Mouse (Mus musculus) gastrocnemius, postnatal 10 days (tissue): Measurements from ENCODE around the gene Dnajb4. TPM values are rescaled to one million over a fixed set of nuclear protein-coding genes. Genes with fewer than 3 reads are reported as not detected.

Experiments
- DNase-seq: peaks from one replicate; pipeline ENCODE4 v3.0.0; 2021; ENCODE audit warnings: mixed read lengths
- long read RNA-seq, 2 experiments: library from polyadenylated mRNA; stranded (forward); transcript quantifications; one replicate each; pipeline ENCODE4 v2.0.0; 2021
- total RNA-seq, 2 experiments: library from RNA; stranded (reverse); gene quantifications; 2 replicates each; pipeline ENCODE4 v1.2.3; 2021

Gene Dnajb4
- 10 to 100 TPM; 52.7 to 58.7 TPM for total RNA-seq
- long read RNA-seq, experiment 1, full-length matches to known transcripts = 30 of 40 reads
- long read RNA-seq, experiment 1, partial matches to known transcripts = 0 of 40 reads
- long read RNA-seq, experiment 1, other reads (novel, unspliced or antisense) = 10 of 40 reads
- long read RNA-seq, experiment 2, transcript Dnajb4-202 (3 exons, 2,464 nt) = major isoform, 24 of 36 reads
- long read RNA-seq, experiment 2, partial matches to known transcripts = 2 of 36 reads
- long read RNA-seq, experiment 2, other reads (novel, unspliced or antisense) = 8 of 36 reads

DNA sequence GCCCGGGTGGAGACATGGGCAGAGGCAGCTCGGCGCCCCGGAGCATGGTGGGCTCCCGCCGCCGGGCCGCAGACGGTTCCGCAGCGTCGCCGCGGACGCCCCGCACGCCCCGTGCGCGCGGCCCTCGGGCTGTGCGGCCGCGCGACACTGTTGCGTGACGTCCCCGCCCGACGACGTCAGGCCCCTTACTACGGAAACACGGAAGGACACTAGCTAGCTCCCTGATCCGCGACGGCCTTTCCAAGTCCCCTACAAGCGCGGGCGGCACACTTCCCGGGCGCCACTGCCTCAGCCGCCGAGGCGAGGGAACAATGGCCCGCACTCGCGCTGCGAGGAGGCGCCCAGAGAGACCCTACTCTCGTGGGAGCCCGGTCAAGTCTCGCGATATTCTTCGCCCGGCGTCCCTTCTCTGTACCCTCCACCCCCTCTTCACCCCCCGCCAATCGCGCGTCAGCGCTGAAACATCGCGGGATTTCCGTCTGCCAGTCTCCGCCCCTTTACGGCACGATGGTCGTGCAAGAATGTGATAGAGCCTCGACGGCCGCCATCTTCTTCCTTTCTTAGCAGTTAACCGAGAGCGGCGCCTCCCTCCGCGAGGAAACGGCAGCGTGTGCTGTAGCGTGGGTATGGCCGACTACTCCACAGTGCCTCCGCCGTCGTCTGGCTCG, at the start of gene Dnajb4, which contains the start of gene Fubp1:
Gene Dnajb4 (minus strand): TSS at position 336 of the 668 bp plus-strand sequence.
Gene Fubp1 (plus strand): TSS at position 456 of the 668 bp plus-strand sequence.
- DNase-seq = peak; percentile 100

DNA sequence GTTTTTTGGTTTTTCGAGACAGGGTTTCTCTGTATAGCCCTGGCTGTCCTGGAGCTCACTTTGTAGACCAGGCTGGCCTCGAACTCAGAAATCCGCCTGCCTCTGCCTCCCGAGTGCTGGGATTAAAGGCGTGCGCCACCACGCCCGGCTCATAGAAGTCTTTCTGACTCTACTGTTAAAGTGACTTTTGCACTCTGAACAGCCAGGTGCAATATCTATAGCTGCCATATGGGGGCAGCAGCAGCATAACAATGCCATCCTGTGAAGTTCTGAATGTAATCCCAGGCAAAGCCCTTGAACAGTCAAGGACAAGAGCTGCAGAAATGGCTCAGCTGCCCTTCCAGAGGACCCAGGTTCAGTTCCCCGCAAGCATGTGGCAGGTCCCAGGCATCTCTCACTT, 49.3 kb upstream of the Dnajb4 start:
- DNase-seq = peak; percentile 76

DNA sequence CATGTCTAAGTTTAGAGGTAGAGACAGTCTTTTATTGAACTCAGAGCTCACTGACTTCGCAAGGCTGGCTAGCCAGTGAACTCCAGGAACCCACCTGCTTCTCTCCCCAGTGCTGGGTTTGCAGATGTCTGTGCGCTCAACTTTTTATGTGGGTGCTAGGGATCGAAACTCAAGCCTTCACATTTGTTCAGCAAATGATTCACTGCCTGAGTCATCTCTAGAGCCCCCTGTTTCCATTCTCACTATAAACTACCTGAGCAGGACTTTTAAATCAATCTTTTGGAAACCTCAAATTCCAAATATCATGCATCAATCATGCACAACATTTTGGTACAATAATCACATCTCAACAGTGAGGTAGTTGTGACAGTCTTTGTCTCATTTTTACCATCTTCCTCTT, 47.4 kb upstream of the Dnajb4 start:
- no peak for DNase-seq

DNA sequence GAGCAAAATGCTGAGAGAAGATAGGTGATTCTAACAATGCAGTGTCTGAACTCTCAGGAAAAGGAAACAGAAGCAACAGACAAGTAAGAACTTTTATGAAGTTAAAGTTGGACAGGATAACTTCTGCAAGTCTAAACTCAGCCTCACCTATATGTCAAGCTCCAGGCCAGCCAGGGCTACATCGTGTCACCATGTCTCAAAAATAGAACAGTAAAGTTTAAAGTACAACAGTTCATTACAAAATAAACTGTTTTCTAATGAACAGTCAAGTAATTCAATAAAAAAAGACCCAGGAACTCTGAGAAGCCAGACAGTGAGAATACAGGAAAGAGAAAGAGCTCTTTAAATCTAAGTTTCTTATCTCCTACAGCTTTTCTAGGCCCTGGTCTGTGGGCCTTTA, 40.4 kb upstream of the Dnajb4 start:
- DNase-seq = no peak

DNA sequence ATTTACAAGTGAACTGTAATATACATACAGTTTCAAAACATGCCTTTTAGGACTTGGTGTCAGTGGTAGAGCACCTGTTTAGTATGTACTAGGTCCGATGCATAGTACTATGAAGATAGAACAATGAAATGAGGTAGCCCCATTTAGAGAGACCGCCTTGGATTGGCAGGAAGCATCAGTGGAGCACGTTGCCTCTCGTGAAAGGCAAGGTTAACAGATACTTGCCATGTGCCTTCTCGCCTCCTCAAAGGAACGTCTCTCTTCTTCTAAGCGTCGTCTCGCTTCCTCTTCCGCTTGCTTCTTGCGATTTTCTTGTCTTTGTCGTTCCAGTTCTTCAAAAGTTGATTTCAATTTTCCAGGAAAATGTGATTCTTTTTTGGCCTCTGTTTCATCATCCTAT, 37.6 kb upstream of the Dnajb4 start:
- no peak for DNase-seq

DNA sequence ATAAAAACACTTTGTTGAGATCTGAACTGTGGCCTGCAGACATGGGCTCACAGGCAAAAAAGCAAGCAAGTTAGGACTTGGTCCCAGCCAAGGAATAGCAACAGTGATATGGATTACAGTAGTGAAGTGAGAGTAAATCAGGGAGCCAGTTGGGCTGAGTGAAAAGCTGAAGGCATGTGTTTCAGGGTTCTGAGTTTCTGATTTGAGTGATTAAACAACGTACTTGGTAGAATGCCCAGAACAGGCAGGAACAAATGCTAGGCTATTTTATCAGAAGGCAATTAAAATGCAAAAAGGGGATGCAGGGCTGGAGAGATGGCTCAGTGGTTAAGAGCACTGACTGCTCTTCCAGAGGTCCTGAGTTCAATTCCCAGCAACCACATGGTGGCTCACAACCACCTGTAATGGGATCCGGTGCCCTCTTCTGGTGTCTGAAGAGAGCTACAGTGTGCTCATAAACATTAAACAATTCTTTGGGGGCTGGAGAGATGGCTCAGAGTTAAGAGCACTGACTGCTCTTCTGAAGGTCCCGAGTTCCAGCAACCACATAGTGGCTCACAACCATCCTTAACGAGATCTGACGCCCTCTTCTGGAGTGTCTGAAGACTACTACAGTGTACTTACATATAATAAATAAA, 35.3 kb upstream of the Dnajb4 start:
- DNase-seq = no peak

DNA sequence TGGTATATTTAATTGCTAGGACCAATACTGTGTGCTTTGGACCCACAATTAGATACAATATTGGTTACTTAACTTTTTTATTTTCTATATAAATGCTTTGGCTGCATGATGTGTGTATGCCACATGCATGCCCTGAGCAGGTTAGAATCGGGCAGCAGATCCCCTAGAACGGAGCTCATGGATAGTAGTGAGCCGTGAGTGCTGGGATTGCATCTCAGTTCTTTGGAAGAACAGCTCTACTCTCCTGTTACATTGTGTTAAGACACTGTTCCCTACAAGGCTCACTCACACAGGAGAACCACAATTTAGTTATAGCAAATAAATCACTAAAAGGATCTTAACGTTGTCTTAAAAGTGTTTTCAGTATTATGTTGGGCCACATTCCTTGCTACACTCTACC, 33.2 kb upstream of the Dnajb4 start:
- no peak for DNase-seq

DNA sequence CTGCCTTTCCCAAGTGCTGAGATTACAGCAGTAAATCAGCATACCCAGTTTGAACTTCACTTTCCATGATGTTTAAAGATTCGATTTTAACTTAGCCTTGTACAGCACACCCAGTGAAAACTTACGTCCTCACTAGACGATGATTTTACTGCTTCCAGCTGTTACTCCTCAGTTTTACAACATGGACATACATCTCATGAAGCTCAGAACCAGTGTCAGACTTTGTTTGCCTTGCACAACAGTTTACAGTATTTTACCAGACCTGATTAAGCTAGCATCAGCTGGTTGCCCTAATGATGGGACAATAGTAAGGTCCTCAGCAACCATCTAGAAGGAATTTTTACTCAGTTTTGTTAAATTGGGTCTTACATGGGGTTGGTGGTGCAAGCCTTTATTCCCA, 31.0 kb upstream of the Dnajb4 start:
- no peak for DNase-seq

DNA sequence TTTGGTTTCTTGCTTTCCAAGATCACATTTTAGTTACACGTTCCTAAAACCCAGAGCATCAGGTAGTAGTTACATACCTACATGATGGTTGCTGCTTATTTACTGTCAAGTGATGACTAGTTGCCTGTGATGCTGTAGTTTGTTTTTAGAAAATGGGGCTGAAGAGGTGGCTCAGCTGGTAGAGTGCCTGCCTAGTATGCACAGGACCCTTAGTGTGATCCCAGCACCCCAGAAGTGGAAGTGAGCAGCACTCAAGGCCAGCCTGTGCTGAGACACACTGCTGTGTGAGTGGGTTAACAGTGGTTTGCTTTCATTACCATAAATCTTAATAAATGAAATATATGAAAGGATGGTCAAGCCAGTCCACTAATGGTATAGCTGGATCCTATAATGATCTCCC, 29.5 kb upstream of the Dnajb4 start:
- no peak for DNase-seq

DNA sequence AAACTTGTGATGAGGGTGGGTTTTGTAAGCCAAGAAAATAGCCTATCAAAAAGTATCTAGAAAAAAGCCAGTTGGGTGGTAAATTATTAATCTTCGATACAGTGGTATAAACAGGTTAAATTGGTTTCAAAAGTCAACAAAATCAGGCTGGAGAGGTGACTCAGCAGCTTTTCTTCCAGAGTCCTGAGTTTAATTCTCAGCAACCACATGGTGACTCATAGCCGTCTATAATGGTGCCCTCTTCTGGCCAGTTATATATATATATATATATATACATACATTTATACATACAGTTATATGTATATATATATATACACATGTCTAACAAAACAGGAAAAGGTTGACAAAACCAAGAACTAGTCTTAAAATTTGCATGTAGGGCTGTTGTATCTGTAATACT, 28.7 kb upstream of the Dnajb4 start:
- no peak for DNase-seq

DNA sequence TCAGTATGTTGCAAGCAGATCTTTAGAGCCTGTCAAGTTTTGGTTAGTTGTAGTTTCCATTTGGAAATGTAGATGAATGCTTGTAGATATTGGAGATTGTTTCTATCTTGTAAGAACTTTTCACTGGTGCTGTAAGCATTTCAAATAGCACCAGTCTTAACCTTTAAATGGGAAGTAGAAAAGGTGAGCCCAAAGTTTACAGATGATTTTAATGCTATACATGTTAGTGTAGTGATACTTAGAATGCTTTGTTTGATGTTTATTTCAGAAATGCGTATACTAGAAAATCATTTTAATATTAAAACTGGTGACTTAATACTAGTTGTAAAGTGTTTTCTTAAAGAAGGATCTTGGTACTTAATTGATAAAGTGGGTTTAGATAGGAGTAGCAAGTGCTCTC, 25.7 kb upstream of the Dnajb4 start:
- no peak for DNase-seq

DNA sequence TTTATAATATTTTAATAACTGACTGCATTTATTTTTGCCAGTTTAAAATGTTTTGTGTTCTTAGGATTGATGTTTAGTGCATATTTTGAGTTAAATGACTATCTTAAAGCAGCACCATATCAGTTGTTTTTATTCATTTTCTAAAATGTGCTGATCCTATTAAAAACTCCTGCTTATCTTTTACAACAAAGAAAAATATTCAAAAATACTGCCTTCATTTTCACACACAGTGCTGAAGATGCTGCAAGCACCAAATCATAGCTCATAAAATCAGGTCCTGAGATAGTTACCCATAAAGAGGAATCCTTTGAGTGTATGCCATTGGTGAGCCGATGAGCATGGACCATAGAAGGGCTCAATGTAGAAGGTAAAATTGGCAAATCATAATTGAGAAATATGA, 25.1 kb upstream of the Dnajb4 start:
- DNase-seq = no peak

DNA sequence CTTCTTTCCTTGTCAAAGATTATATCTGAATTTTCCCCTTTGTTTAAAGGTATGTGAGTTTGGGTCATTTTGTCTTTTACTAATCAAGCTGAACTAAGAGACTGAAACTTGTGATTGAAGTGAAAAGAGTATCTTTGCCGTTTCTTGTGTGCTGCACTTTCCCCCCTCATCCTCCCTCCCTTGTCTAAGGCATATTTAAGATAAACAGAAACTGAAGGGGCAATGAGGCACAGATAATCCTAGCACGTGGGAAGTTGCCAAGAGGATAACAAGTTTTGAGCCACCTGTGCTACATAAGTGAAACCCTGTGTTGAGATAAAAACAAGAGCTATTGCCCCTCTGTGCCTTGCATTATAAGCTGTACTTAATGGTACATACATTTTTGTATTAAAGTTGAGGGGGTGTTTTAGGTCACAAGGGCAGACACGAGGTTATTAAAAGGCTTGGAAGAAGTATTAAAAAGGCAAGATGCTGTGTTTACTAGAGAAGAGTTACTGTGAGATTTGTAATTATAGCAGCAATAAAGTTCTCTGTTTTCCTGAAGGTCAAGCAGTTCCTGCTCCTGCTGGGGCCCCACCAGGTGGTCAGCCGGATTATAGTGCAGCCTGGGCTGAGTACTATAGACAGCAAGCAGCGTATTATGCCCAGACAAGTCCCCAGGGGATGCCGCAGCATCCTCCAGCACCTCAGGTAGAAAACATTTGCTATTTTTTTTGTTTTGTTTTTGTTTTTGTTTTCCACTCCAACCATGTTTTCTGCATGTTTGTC, 21.4 kb upstream of the Dnajb4 start:
- no peak for DNase-seq

DNA sequence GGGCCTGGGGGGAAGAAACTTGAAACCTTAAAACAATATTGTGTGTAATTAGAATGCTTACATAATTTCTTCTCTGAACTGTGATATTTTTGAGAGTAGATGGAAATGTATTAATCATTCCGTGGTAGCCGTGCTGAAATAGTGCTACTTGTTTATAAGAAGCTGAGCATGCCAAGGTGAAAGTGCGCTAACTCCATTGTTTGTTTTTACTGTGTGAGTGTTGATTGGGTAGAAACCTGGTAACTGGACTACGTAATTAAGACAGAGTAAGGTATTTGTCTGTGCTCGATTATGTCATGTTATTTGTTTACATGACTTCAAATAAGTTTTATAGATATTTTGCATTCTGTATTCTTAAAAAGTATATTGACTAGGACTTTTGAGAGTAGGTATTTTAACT, 19.2 kb upstream of the Dnajb4 start:
- no peak for DNase-seq

DNA sequence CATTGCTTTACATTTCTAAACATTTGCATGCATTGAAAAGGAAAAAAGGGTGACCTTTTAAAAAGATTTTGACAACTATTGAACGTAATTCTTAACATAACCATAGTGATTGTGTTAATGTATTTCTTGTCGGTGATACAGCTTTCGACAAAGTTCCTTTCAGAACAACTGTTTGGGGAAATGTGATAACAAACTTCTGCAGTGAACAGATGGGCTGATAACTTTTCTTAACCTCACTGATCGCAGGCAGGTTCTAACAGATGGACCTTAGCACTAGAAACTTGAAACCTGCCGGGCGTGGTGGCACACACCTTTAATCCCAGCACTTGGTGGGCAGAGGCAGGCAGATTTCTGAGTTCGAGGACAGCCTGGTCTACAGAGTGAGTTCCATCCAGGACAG, 18.7 kb upstream of the Dnajb4 start:
- no peak for DNase-seq

DNA sequence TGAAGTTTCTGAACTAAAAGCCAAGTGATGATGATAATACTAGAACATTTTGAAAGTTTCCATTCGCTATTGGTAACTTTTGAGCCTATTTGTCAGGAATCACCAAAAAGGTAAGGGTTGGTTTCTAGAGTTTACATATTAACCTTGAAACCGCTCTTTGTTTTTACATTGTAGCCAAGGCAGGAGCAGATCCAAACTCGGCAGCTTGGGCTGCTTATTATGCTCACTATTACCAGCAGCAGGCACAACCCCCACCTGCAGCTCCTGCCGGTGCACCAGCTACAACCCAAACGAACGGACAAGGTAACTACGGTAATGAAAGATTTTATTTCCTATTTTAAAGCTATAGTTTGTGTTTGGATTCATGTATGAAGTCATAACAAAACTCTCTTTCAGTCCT, 15.8 kb upstream of the Dnajb4 start:
- no peak for DNase-seq

DNA sequence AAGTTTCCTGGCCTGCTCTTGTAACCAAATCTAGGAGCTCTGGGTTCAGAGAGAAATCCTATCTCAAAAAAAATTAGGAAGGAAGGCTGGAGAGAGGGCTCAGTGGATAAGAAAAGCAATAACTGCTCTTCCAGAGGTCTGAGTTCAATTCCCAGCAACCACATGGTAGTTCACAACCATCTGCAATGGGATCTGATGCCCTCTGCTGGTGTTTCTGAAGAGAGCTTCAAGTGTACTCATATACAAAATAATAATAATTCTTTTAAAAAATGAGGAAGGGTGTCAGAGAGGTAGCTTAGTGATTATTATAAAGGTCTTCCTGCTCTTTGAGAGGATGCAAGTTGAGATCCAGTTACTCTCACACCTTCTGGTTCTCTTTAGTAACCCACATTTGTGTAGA, 14.8 kb upstream of the Dnajb4 start:
- no peak for DNase-seq

DNA sequence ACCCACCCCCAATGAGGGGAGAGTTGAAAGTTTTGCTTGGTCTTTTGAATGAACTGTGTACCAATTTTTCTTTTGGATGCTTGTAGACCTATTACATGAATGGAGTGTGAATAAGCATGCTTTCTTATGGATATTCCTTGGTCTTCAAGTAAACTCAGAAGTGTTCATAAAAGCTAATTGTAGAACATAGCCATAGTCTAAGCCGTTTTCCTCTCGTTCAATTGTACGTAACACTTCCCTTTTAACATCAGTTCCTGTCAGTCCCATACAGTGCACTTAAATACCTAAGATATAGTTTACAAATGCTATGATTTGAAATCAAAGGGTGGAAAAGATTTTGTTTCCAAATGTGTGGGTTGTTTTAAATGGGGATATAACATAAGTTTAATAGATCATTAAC, 3.3 kb upstream of the Dnajb4 start:
- DNase-seq = no peak

DNA sequence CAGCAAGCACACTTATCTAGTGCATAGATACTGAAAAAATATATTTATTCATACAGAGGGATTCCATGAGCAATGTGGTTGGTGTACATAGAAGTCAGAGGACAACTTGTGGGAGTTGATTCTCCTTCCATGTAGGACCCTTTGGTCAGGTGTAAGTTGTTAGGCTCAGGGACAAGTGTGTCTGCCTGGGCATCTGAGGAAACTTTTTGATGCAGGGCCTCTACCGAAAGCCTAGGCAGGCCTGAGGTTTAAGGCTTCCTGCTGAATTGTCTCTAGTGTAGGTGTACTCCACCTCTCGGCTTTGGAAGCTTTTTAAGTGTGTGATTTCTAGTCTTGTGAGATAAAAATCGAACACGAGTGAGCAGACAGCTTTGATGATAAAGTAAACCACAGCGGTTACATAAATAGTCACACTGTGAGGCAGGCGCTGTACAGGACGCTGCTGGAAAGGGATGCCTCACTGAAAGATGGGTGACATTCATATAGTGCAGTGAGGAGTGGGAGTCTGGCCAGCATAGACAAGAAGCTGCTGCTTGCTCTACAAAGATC, 1.7 kb upstream of the Dnajb4 start:
- no peak for DNase-seq

DNA sequence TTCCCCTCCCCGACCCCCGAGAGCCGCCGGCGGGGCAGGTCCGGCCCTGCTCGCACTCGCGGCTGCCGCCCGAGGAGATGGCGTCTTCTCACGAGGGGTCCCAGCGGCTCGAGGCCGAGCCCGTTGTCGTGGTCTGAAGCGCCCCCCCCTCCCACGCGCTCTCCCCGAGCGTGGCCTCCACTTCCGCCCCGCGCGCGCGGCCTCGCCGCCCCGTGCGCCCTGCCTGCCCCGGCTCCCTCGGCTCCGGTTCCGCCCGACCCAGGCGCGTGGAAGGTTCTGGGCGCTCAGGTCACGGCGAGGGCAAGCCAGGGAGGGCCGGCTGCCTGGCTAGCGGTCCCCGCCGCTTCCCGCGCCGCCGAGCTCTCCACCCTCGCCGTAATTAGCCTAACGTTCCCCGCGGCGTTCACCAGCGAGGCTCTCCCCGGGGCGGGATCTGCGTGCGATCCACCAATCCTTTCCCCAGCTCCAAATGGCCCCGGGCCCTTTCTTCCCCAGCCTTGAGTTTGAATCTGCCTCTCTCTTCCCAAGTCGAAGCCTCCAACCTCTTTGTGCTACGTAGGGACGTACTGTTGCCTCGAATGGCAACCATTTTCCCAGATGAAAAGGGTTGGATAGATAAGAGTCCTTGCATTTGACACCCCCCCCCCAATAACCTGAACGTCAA, 758 bp upstream of the Dnajb4 start:
- DNase-seq = peak; percentile 73

DNA sequence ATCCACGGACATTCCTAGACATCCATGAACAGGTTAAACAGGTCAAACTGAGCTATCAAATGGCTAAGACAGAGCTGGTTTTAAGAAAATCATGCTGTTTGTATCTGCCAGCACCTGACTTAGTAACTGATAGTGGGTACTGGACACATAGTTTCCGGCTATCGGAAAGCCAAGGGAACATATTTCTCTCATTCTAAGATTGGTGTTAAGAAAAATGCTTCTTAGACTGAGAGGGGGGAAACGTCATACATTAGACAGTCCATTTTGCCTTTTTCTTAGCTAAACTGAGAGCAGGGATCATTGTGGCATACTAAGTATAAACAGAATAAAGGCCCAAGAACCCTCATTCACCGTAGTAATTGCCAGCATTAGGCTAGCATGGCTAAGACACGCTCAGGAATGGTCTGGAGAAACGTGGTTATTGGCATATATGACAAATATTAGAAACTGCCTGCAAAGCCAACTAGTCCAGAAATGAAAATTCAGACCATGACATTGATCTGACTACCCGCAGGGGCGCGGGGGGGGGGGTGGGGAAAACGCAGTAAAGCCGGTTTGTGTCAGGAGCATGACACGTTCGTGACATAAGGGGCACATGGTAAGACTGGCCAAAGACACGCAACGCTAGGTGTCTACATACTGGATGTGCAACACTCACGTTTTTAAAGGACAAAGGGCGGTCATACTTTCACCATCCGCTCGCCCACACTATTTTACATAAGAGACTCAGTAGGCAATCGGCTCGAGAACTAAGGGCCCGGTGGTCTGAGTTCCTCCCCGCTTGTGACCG, 730 bp downstream of the Dnajb4 start:
- no peak for DNase-seq
